Mouse (Mus musculus): ENCODE data around the gene Myzap. TPM values are rescaled to one million over a fixed set of nuclear protein-coding genes. Genes with fewer than 3 reads are reported as not detected.

Myzap gene
- polyA plus RNA-seq, 1 experiment from 2014 or later: 4.3 TPM

DNA sequence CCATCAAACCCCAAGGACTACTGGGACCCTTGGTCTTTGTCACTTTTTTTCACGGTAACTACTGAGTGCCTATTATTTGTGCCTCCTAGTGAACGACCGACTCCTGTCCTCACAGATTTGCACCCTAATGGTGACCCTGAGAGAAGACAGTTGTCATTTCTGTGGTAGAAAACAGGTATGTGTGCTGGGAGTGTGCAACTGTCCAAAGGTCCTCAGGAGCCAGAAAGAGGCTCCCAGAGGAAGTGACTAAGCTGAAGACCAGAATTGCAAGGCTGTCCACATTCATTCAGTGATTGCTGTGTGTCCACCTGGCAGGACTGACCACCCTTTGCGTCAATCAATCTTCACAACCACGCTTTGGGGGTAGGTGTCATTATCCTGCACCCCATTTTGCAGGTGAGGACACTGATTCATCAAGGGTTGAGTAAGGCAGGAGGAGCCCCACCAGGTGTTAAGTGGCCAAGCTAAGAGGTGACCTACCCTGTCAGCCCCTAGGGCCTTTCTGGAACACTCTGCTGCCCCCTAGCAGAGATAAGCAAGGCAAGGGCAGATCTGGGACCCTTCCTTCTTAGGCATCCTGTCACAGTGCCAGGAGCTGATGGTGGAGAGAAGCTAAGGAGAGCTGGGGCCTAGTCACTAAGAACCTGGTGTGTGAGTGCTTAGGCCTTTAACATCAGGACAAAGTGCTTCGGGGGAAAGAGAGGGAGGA, 571 bp upstream of the Myzap start:
- 43% methylated on average over 6 of the region's 6 CpGs for WGBS
- H3K9ac ChIP-seq (replicated peaks): no peak overlapping the region
- no peak for ATAC-seq (ENCODE audit: low FRiP score, low read depth)
- H3K36me3 ChIP-seq: no peaks in the 10 kb centered on the region
- peak overlapping the region; percentile 62 for H3K4me2 ChIP-seq (replicated peaks)
- peaks cover 23% of the 10 kb centered on the region for H3K27me3 ChIP-seq
- no peak overlapping the region for H3K27ac ChIP-seq (replicated peaks)
- peak overlapping the region; percentile 47 for H3K4me3 ChIP-seq
- H3K4me1 ChIP-seq: peaks cover 5% of the 10 kb centered on the region; the same call in 1 of the 2 replicates
- H3K9me3 ChIP-seq: no peaks in the 10 kb centered on the region

DNA sequence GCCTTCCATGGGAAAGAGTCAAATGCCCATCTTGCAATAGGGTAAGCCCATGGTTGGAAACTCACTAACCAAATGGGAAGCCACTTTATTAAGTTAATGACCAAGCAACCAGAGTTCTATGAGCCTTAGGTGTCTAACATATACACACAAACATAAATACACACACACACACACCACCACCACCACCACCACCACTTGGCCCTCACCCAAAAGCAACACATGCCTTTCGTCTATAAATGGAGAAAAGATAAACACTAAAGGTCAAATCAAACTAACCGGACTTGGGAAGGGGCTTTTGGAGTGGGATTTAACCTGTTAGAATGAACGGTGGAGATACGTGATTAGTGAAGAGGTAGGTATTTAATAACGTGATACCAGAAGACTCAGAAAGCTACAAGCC, 1.1 kb downstream of the Myzap start:
- H3K9me3 ChIP-seq: no peaks in the 10 kb centered on the region; the same call in 1 of the 2 replicates
- WGBS: 74% methylated on average over 5 of the region's 5 CpGs
- peaks cover 23% of the 10 kb centered on the region for H3K27me3 ChIP-seq
- H3K27ac ChIP-seq (replicated peaks): no peak overlapping the region
- H3K4me1 ChIP-seq: peaks cover 5% of the 10 kb centered on the region; the same call in 1 of the 2 replicates
- H3K4me2 ChIP-seq (replicated peaks): no peak overlapping the region
- H3K4me3 ChIP-seq: no peak overlapping the region
- ATAC-seq (ENCODE audit: low FRiP score, low read depth): no peak
- no peak overlapping the region for H3K9ac ChIP-seq (replicated peaks)
- no peaks in the 10 kb centered on the region for H3K36me3 ChIP-seq

DNA sequence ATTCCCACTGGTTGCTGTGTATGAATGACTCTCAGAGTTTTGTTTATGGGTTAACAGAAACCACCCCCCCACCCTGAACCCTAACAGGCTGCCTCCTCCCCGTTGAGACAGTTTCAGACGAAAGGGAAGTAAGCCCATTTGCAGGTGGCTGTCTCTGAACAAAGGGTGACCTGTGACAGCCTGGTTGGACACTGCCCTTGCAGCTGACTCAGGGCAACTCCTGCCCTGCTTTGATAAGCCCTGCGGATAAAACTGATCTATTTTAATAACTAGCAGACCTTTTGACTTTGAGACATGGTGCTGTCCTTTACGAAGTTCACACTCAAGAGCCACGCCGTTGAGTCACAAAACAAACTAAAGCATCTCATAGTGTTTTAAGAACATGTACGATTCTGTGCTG, 2.4 kb downstream of the Myzap start:
- no peak overlapping the region for H3K9ac ChIP-seq (replicated peaks)
- H3K4me2 ChIP-seq (replicated peaks): no peak overlapping the region
- no peak for ATAC-seq (ENCODE audit: low FRiP score, low read depth)
- no peaks in the 10 kb centered on the region for H3K36me3 ChIP-seq
- H3K9me3 ChIP-seq: peaks cover 9% of the 10 kb centered on the region; the same call in 1 of the 2 replicates
- H3K4me3 ChIP-seq: no peak overlapping the region
- H3K4me1 ChIP-seq: peaks cover 5% of the 10 kb centered on the region; the same call in 1 of the 2 replicates
- H3K27ac ChIP-seq (replicated peaks): no peak overlapping the region
- peaks cover 23% of the 10 kb centered on the region for H3K27me3 ChIP-seq
- 72% methylated on average over 7 of the region's 7 CpGs for WGBS

DNA sequence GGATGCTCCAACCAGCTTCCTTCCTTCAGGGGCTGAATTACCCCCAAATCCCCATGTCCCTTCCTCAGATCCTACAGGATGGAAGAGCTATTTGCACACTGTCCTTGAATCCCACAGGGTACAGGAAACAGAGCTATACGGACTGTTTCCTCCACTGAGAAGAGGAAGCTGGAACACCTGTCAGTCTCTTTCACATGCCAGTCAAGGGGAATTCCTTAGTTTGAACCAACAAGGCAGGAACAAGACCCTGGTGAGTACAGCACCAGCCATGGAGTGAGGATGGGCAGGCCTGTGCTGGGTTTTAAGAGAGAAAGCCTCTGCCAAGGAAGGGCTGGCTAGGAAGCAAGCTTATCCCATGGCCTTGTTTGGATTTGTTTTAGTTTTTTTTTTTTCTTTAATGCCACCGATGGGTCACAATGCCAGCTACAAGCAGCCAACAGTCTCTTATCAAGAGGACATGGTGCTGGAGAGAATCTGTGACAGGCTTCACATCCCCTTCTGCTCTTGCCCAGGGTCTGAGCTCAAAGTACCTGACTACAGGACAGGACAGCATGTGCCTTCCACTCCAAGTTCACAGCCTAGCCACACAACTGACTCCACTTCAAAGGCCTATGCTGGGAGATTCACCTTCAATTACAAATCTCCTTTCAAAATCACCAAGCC, 3.1 kb downstream of the Myzap start:
- no peak for ATAC-seq (ENCODE audit: low FRiP score, low read depth)
- no peak overlapping the region for H3K27ac ChIP-seq (replicated peaks)
- H3K4me3 ChIP-seq: no peak overlapping the region
- H3K27me3 ChIP-seq: peaks cover 23% of the 10 kb centered on the region
- H3K4me2 ChIP-seq (replicated peaks): no peak overlapping the region
- peaks cover 5% of the 10 kb centered on the region; the same call in 1 of the 2 replicates for H3K4me1 ChIP-seq
- WGBS: 83% methylated on average over 2 of the region's 2 CpGs
- no peaks in the 10 kb centered on the region for H3K36me3 ChIP-seq
- peaks cover 9% of the 10 kb centered on the region; the same call in 1 of the 2 replicates for H3K9me3 ChIP-seq
- no peak overlapping the region for H3K9ac ChIP-seq (replicated peaks)

DNA sequence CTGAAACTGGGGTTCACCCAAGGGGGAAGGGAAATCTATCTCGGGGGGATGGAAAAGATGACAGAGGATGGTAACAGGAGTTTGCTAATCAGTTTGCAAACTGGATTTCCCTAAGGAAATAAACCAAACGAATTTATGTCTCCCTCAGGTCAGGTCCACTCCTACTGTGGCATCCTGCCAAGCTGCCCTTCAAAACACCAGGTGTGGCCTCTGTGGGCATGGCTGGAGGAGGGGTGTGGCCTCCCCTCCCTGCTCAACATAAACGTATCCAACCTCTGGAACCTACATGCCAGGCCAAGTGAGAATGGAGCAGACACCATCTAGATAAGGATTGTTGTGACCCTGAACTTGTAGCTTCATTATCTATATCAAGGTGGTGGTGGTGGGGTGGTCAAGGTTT, 5.8 kb downstream of the Myzap start:
- WGBS: 64% methylated on average over 3 of the region's 3 CpGs

DNA sequence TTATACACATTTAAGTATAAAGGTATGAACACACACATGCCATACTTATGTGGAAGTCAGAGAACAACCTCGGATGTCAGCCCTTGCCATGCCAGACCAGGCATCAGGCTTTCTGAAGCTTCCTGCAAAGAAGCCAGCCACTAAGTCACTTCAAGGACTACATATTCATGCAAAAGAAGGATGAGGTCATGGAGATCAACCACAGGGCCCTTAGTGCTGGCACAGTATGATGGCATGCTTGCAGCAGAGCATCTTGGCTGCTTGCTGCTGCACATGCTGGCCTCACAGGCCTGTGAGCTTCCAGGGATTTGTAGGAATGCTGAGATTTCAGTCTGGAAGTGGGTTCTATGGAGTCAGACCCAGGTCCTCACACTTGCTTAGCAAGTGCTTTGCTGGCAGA, 9.4 kb downstream of the Myzap start:
- Histone ChIP-seq H3K4me3 (no peak overlapping the region), H3K27me3 (no peaks in the 10 kb centered on the region), H3K9me3 (peaks cover 9% of the 10 kb centered on the region; the same call in 1 of the 2 replicates), H3K4me2 (replicated peaks) (no peak overlapping the region), H3K4me1 (no peaks in the 10 kb centered on the region), H3K27ac (replicated peaks) (no peak overlapping the region), H3K36me3 (no peaks in the 10 kb centered on the region), H3K9ac (replicated peaks) (no peak overlapping the region)
- 73% methylated on average over 1 of the region's 1 CpGs for WGBS
- no peak for ATAC-seq (ENCODE audit: low FRiP score, low read depth)

More for the DNA sequence above, 5.8 kb downstream of the Myzap start:
- no peaks in the 10 kb centered on the region for H3K4me1 ChIP-seq
- H3K27me3 ChIP-seq: peaks cover 6% of the 10 kb centered on the region
- no peak overlapping the region for H3K4me3 ChIP-seq
- ATAC-seq (ENCODE audit: low FRiP score, low read depth): no peak
- H3K36me3 ChIP-seq: no peaks in the 10 kb centered on the region
- H3K27ac ChIP-seq (replicated peaks): no peak overlapping the region
- H3K9ac ChIP-seq (replicated peaks): no peak overlapping the region
- H3K9me3 ChIP-seq: peaks cover 9% of the 10 kb centered on the region; the same call in 1 of the 2 replicates
- H3K4me2 ChIP-seq (replicated peaks): no peak overlapping the region

DNA sequence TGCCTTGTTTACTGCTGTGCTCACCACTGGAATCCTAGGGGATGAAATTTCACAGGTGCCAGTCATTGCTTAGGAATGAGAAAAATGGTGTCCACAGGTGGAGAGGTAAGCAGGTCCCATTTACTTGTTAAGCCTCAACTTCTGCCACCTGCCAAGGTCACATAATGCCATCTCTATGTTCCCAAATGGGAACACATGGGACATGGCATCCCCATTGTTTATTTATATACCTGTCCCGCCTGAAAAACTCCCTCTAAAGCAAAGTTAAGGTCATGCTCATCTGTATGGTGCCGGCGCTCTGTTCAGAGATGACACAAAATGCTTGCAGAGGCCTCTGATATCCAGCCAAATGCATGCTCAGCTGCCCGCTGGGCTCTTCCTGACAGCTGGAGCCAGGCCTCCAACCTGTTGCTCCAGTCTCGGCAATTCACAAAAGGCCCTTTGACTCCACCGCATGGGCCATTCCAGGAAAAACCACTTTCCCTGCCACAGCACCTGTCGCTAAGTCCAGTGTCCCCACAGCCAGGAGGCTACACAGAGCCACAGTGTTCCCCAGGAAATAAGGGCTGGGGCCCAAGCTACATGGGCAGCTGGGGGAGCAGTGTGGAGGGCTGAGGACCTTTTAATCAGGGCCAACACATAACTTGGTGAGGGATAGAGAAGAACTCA, 13.1 kb downstream of the Myzap start:
- H3K9me3 ChIP-seq: no peaks in the 10 kb centered on the region
- H3K27ac ChIP-seq (replicated peaks): no peak overlapping the region
- no peak overlapping the region for H3K4me3 ChIP-seq
- no peaks in the 10 kb centered on the region for H3K4me1 ChIP-seq
- WGBS: 81% methylated on average over 7 of the region's 7 CpGs
- H3K4me2 ChIP-seq (replicated peaks): no peak overlapping the region
- no peaks in the 10 kb centered on the region for H3K27me3 ChIP-seq
- no peak overlapping the region for H3K9ac ChIP-seq (replicated peaks)
- H3K36me3 ChIP-seq: no peaks in the 10 kb centered on the region
- ATAC-seq (ENCODE audit: low FRiP score, low read depth): no peak

DNA sequence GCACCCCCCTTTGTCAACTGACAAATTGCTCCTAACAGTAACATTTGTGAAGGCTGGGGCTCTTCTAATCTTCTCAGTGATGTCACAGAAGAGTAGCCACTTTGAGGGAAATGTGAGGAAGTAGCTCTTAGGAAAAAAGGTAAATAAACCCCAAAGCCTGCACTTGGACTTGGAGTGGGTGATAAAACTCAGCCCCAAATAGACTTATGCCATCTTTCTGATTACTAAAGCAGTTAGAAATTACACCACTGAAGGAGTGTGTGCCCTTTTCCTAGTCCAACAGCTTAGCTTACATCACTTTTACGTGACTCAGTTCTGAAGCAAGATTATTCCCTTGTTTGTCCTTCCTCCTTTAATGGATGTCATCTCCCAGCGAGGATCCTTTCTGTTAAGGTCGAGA, 17.7 kb downstream of the Myzap start:
- H3K36me3 ChIP-seq: no peaks in the 10 kb centered on the region
- no peaks in the 10 kb centered on the region for H3K27me3 ChIP-seq
- H3K4me3 ChIP-seq: no peak overlapping the region
- no peaks in the 10 kb centered on the region for H3K4me1 ChIP-seq
- H3K27ac ChIP-seq (replicated peaks): no peak overlapping the region
- H3K9ac ChIP-seq (replicated peaks): no peak overlapping the region
- WGBS: 85% methylated on average over 3 of the region's 3 CpGs
- H3K4me2 ChIP-seq (replicated peaks): no peak overlapping the region
- ATAC-seq (ENCODE audit: low FRiP score, low read depth): no peak
- H3K9me3 ChIP-seq: no peaks in the 10 kb centered on the region

DNA sequence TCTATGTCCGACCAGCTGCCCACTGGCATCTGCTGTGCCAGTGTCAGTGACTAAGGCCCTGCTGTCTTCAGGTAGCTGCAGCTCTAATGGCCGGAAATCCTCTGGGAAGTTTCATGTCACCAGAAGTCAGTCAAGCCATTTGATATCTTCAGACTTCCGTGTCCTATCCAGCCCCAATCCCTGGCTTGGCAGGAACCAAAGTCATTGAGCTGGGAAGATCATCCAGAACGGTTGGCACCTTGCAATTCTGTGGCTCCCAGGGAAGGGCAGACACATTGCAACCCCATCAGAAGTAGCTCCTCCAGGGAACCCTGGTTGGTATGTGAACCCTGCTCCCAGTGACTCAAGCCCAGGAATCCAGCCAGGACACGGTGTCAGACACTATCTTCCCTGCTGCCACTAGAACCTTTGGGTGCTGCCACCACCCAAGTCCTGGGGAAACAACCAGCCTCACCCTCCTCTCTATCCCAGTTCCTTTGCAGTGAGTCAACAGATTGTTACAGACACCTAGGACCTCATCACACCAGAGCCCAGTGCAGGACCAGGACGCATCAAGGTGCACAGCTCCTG, 18.3 kb downstream of the Myzap start:
- no peak overlapping the region for H3K27ac ChIP-seq (replicated peaks)
- no peak overlapping the region for H3K9ac ChIP-seq (replicated peaks)
- WGBS: 81% methylated on average over 6 of the region's 6 CpGs
- H3K9me3 ChIP-seq: no peaks in the 10 kb centered on the region
- no peaks in the 10 kb centered on the region for H3K27me3 ChIP-seq
- H3K36me3 ChIP-seq: no peaks in the 10 kb centered on the region
- H3K4me3 ChIP-seq: no peak overlapping the region
- H3K4me1 ChIP-seq: no peaks in the 10 kb centered on the region
- no peak overlapping the region for H3K4me2 ChIP-seq (replicated peaks)
- ATAC-seq (ENCODE audit: low FRiP score, low read depth): no peak

DNA sequence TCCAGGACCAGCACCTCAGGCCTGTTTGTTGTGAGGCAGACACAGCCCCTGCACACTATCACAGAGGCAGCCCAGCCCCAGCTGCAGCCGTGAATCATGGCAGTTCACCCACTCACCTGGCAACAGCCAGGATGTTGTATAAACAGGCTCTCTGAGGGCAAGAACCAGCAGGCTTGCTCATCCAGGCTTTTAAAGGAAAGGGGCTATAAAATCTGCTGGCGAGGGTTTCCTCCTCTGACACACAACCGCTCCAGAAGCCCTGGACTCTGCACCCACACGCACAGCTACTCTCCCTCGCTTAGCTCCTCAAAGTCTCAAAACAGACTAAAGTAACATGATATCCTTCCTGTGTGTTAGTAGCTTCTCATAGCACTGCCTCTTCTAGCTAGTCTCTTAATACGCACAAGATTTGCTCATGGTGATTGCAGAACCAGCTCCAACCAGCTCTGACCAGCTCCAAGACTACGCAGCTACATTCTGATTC, 21.0 kb downstream of the Myzap start:
- ATAC-seq (ENCODE audit: low FRiP score, low read depth): no peak
- Histone ChIP-seq H3K27me3 (no peaks in the 10 kb centered on the region), H3K27ac (replicated peaks) (no peak overlapping the region), H3K4me2 (replicated peaks) (no peak overlapping the region), H3K36me3 (no peaks in the 10 kb centered on the region), H3K9me3 (no peaks in the 10 kb centered on the region), H3K4me1 (no peaks in the 10 kb centered on the region), H3K9ac (replicated peaks) (no peak overlapping the region), H3K4me3 (no peak overlapping the region)
- WGBS: 90% methylated on average over 7 of the region's 7 CpGs

DNA sequence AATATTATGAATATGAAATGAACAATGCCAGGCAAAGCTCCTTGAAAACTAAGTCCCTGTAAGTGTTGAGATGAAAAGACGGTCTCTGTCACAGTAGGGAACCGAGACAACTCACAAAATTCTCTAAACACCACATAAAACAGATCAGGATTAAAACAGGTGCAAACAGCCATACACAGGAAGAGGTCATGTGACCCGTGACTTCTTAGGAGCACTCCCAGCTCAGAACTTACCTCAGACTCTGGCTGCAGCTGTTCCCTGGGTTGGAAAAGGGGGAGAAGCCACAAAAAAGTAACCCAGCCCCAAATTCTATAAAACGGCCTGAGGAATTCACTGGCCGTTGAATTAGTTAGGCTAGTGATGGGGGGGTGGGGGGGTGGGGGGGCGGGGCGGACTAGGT, 22.0 kb downstream of the Myzap start:
- Histone ChIP-seq H3K27me3 (no peaks in the 10 kb centered on the region), H3K36me3 (no peaks in the 10 kb centered on the region), H3K4me2 (replicated peaks) (no peak overlapping the region), H3K4me3 (no peak overlapping the region), H3K4me1 (no peaks in the 10 kb centered on the region), H3K27ac (replicated peaks) (no peak overlapping the region), H3K9me3 (no peaks in the 10 kb centered on the region), H3K9ac (replicated peaks) (no peak overlapping the region)
- no peak for ATAC-seq (ENCODE audit: low FRiP score, low read depth)
- 64% methylated on average over 7 of the region's 7 CpGs for WGBS
